In genomic region chr17:33980181-33981035, GRCm38 (mm10) we compare ENCODE assay signal across 8 mouse cellular contexts. TPM values are rescaled to one million over a fixed set of nuclear protein-coding genes. Genes with fewer than 3 reads are reported as not detected.
DNase-seq lines count a peak whose midpoint lies in the region; ATAC-seq and TF ChIP-seq lines count a peak whose summit lies in the region.

No protein-coding gene starts in this region.

- no peak for DNase-seq in kidney, postnatal 0 days (ENCODE audit: low spot score)
- DNase-seq in kidney, postnatal 14 days = no peak
- DNase-seq in hindbrain, embryonic 14.5 days (ENCODE audit: low spot score) = no peak
- no peak for DNase-seq in gastrocnemius, postnatal 25 days
- no peak for DNase-seq in adrenal gland, postnatal 14 days
- DNase-seq in Muller cell, postnatal 12 days (ENCODE audit: inconsistent ontology term) = no peak

- H3K4me1 ChIP-seq in kidney, postnatal 0 days (replicated peaks; ENCODE audit: insufficient read depth, low read length) = peaks cover 10% of the 10 kb centered on the region; the same call in 1 of the 2 replicates
- peaks cover 22% of the 10 kb centered on the region for H3K4me1 ChIP-seq in brown adipose tissue, adult 24 weeks (ENCODE audit: control insufficient read depth, insufficient read depth, insufficient read length, low read length)
- peaks cover 5% of the 10 kb centered on the region; the same call in 1 of the 2 replicates for H3K4me1 ChIP-seq in hindbrain, embryonic 14.5 days (replicated peaks; ENCODE audit: control insufficient read depth, insufficient read depth, low read length)
- H3K4me1 ChIP-seq in midbrain, embryonic 16.5 days (ENCODE audit: control insufficient read depth, insufficient read depth, low read length) = peaks cover 11% of the 10 kb centered on the region; the same call in 1 of the 2 replicates

- peak overlapping the region; percentile 26; the same call in 1 of the 2 replicates for H3K27ac ChIP-seq in kidney, postnatal 0 days
- H3K27ac ChIP-seq in brown adipose tissue, adult 24 weeks (replicated peaks; ENCODE audit: low read depth, low read length) = peak overlapping the region; percentile 62
- H3K27ac ChIP-seq in hindbrain, embryonic 14.5 days = no peak overlapping the region; the same call in 1 of the 2 replicates
- peak overlapping the region; percentile 74 for H3K27ac ChIP-seq in midbrain, embryonic 16.5 days (ENCODE audit: low read length)

- no peak for TF ChIP-seq CTCF in kidney, postnatal 0 days (IDR thresholded peaks at IDR 0.05; ENCODE audit: low read depth)

- no peak overlapping the region for H3K4me3 ChIP-seq in kidney, postnatal 0 days (replicated peaks; ENCODE audit: low read depth, low read length)
- no peak overlapping the region for H3K4me3 ChIP-seq in brown adipose tissue, adult 24 weeks (ENCODE audit: insufficient read depth, low read depth, low read length)
- H3K4me3 ChIP-seq in hindbrain, embryonic 14.5 days (replicated peaks; ENCODE audit: low read length) = no peak overlapping the region
- peak overlapping the region; percentile 8; the same call in 1 of the 2 replicates for H3K4me3 ChIP-seq in midbrain, embryonic 16.5 days (ENCODE audit: low read depth, low read length)

- H3K27me3 ChIP-seq in kidney, postnatal 0 days (ENCODE audit: insufficient read depth, low read length) = peaks cover 6% of the 10 kb centered on the region; the same call in 1 of the 2 replicates
- peaks cover 42% of the 10 kb centered on the region for H3K27me3 ChIP-seq in hindbrain, embryonic 14.5 days (ENCODE audit: control insufficient read depth, insufficient read depth, low read length)
- H3K27me3 ChIP-seq in midbrain, embryonic 16.5 days (ENCODE audit: control insufficient read depth, insufficient read depth, low read depth, low read length) = peaks cover 34% of the 10 kb centered on the region

- no peaks in the 10 kb centered on the region for H3K9me3 ChIP-seq in kidney, postnatal 0 days (replicated peaks; ENCODE audit: low read length)
- H3K9me3 ChIP-seq in hindbrain, embryonic 14.5 days (ENCODE audit: control insufficient read depth, low read length) = no peaks in the 10 kb centered on the region
- H3K9me3 ChIP-seq in midbrain, embryonic 16.5 days (replicated peaks; ENCODE audit: control insufficient read depth, low read length, poor library complexity, severe bottlenecking) = no peaks in the 10 kb centered on the region

- no peak overlapping the region for H3K9ac ChIP-seq in kidney, postnatal 0 days (ENCODE audit: low read depth, low read length)
- 0 out of 2 replicates have a peak overlapping the region, but pooled peaks have one; percentile 4 for H3K9ac ChIP-seq in hindbrain, embryonic 14.5 days
- 0 out of 2 replicates have a peak overlapping the region, but pooled peaks have one; percentile 21 for H3K9ac ChIP-seq in midbrain, embryonic 16.5 days (ENCODE audit: low read depth, low read length)

- WGBS in kidney, postnatal 0 days = 70% methylated on average over 19 of the region's 19 CpGs
- 78% methylated on average over 19 of the region's 19 CpGs for WGBS in hindbrain, embryonic 14.5 days
- 75% methylated on average over 19 of the region's 19 CpGs for WGBS in midbrain, embryonic 16.5 days

- ATAC-seq in kidney, postnatal 0 days (replicated peaks; ENCODE audit: low FRiP score, low read depth) = no peak; the same call in 1 of the 2 replicates
- no peak for ATAC-seq in hindbrain, embryonic 14.5 days (ENCODE audit: low FRiP score)
- ATAC-seq in midbrain, embryonic 16.5 days = peak; percentile 6; the same call in 1 of the 2 replicates

- H3K36me3 ChIP-seq in kidney, postnatal 0 days (ENCODE audit: insufficient read depth, low read length) = no peaks in the 10 kb centered on the region
- no peaks in the 10 kb centered on the region for H3K36me3 ChIP-seq in hindbrain, embryonic 14.5 days (replicated peaks; ENCODE audit: control insufficient read depth, insufficient read depth)
- no peaks in the 10 kb centered on the region for H3K36me3 ChIP-seq in midbrain, embryonic 16.5 days (ENCODE audit: control insufficient read depth, insufficient read depth, low read length)

- H3K4me2 ChIP-seq in kidney, postnatal 0 days (ENCODE audit: low read length) = no peak overlapping the region
- peak overlapping the region; percentile 65; the same call in 1 of the 2 replicates for H3K4me2 ChIP-seq in hindbrain, embryonic 14.5 days (replicated peaks)
- H3K4me2 ChIP-seq in midbrain, embryonic 16.5 days (ENCODE audit: low read length) = peak overlapping the region; percentile 37

RNA-seq across cellular contexts. Expression of gene H2-K1, which starts 19.7 kb away (rescaled TPM):
- 76.0 and 82.2 TPM in 2 replicates for polyA plus RNA-seq in kidney, postnatal 0 days (2015; fragmentation: Nextera tagmentation; extraction: Ambion mirVana)
- 394 and 673 TPM in 2 replicates for polyA plus RNA-seq in brown adipose tissue, adult 24 weeks (2012; ENCODE audit: insufficient read depth, insufficient read length, missing spikeins)
- 12.5 and 16.5 TPM in 2 replicates for polyA plus RNA-seq in hindbrain, embryonic 14.5 days (2014; fragmentation: Nextera tagmentation; extraction: Ambion mirVana)
- polyA plus RNA-seq in midbrain, embryonic 16.5 days (2015; fragmentation: Nextera tagmentation; extraction: Ambion mirVana) = 11.0 and 13.1 TPM in 2 replicates
- total RNA-seq in gastrocnemius, postnatal 25 days (2021) = 10 to 100 TPM; 22.8 to 48.2 TPM
- 212 and 322 TPM in 2 replicates for total RNA-seq in adrenal gland, postnatal 14 days (2021)

RNA-seq across cellular contexts. Expression of gene Rps18, which starts 24.6 kb away (rescaled TPM):
- 2,059 and 2,304 TPM in 2 replicates for polyA plus RNA-seq in kidney, postnatal 0 days (2015; fragmentation: Nextera tagmentation; extraction: Ambion mirVana)
- polyA plus RNA-seq in brown adipose tissue, adult 24 weeks (2012; ENCODE audit: insufficient read depth, insufficient read length, missing spikeins) = 635 and 763 TPM in 2 replicates
- polyA plus RNA-seq in hindbrain, embryonic 14.5 days (2014; fragmentation: Nextera tagmentation; extraction: Ambion mirVana) = 804 and 966 TPM in 2 replicates
- polyA plus RNA-seq in midbrain, embryonic 16.5 days (2015; fragmentation: Nextera tagmentation; extraction: Ambion mirVana) = 620 and 627 TPM in 2 replicates
- total RNA-seq in gastrocnemius, postnatal 25 days (2021) = 100 to 1,000 TPM; 330 to 347 TPM
- total RNA-seq in adrenal gland, postnatal 14 days (2021) = 760 and 860 TPM in 2 replicates

RNA-seq across cellular contexts. Expression of gene Vps52, which starts 24.8 kb away (rescaled TPM):
- polyA plus RNA-seq in kidney, postnatal 0 days (2015; fragmentation: Nextera tagmentation; extraction: Ambion mirVana) = 37.7 and 40.7 TPM in 2 replicates
- polyA plus RNA-seq in brown adipose tissue, adult 24 weeks (2012; ENCODE audit: insufficient read depth, insufficient read length, missing spikeins) = 23.9 and 29.3 TPM in 2 replicates
- 56.0 and 56.6 TPM in 2 replicates for polyA plus RNA-seq in hindbrain, embryonic 14.5 days (2014; fragmentation: Nextera tagmentation; extraction: Ambion mirVana)
- 78.3 and 80.5 TPM in 2 replicates for polyA plus RNA-seq in midbrain, embryonic 16.5 days (2015; fragmentation: Nextera tagmentation; extraction: Ambion mirVana)
- 10 to 100 TPM; 27.2 to 28.8 TPM for total RNA-seq in gastrocnemius, postnatal 25 days (2021)
- 46.8 and 52.9 TPM in 2 replicates for total RNA-seq in adrenal gland, postnatal 14 days (2021)

RNA-seq across cellular contexts. Expression of gene B3galt4, which starts 29.1 kb away (rescaled TPM):
- polyA plus RNA-seq in kidney, postnatal 0 days (2015; fragmentation: Nextera tagmentation; extraction: Ambion mirVana) = 6.7 and 8.1 TPM in 2 replicates
- 2.2 and 2.4 TPM in 2 replicates for polyA plus RNA-seq in brown adipose tissue, adult 24 weeks (2012; ENCODE audit: insufficient read depth, insufficient read length, missing spikeins)
- 7.8 and 9.2 TPM in 2 replicates for polyA plus RNA-seq in hindbrain, embryonic 14.5 days (2014; fragmentation: Nextera tagmentation; extraction: Ambion mirVana)
- 15.2 and 16.6 TPM in 2 replicates for polyA plus RNA-seq in midbrain, embryonic 16.5 days (2015; fragmentation: Nextera tagmentation; extraction: Ambion mirVana)
- 1 to 10 TPM; 1.8 to 1.9 TPM for total RNA-seq in gastrocnemius, postnatal 25 days (2021)
- total RNA-seq in adrenal gland, postnatal 14 days (2021) = 3.2 and 6.2 TPM in 2 replicates

RNA-seq across cellular contexts. Expression of gene Wdr46, which starts 39.9 kb away (rescaled TPM):
- 20.1 and 20.3 TPM in 2 replicates for polyA plus RNA-seq in kidney, postnatal 0 days (2015; fragmentation: Nextera tagmentation; extraction: Ambion mirVana)
- polyA plus RNA-seq in brown adipose tissue, adult 24 weeks (2012; ENCODE audit: insufficient read depth, insufficient read length, missing spikeins) = 6.6 and 10.1 TPM in 2 replicates
- 15.6 and 19.5 TPM in 2 replicates for polyA plus RNA-seq in hindbrain, embryonic 14.5 days (2014; fragmentation: Nextera tagmentation; extraction: Ambion mirVana)
- 19.2 TPM in 2 replicates for polyA plus RNA-seq in midbrain, embryonic 16.5 days (2015; fragmentation: Nextera tagmentation; extraction: Ambion mirVana)
- 10 to 100 TPM in 1 of 2 experiments, 1 to 10 TPM in 1; 9.7 to 11.6 TPM for total RNA-seq in gastrocnemius, postnatal 25 days (2021)
- total RNA-seq in adrenal gland, postnatal 14 days (2021) = 32.9 and 35.7 TPM in 2 replicates
